Mouse (Mus musculus) CH12.LX (cell line): ENCODE data around the gene Igflr1. TPM values are rescaled to one million over a fixed set of nuclear protein-coding genes. Genes with fewer than 3 reads are reported as not detected.

Experiments used
- DNase-seq: peaks from one replicate; pipeline ENCODE4 v3.0.0-alpha.2; 2013; ENCODE audit errors: extremely low read depth
- H3K27ac ChIP-seq: 2 replicates; pipeline ENCODE4 v1.5.1; 2012; ENCODE audit warnings: low read depth, mild to moderate bottlenecking, control low read depth, moderate library complexity; ENCODE audit not compliant: insufficient read depth
- H3K27me3 ChIP-seq: replicated peaks from 2 replicates; pipeline ENCODE3; 2012; ENCODE audit warnings: inconsistent platforms
- H3K36me3 ChIP-seq, 2 experiments: replicated peaks in 1 of 2; 2 replicates each; pipeline versions ENCODE3 to v1.6.1; 2012; ENCODE audit warnings: inconsistent platforms in 1 of 2, low read length in 1 of 2, mild to moderate bottlenecking in 1 of 2, mixed read lengths in 1 of 2, moderate library complexity in 1 of 2; ENCODE audit not compliant: control insufficient read depth in 1 of 2, insufficient read depth in 1 of 2
- H3K4me1 ChIP-seq, 2 experiments: 2 replicates each; pipeline ENCODE4 v1.6.1; 2012; ENCODE audit warnings: inconsistent platforms in 1 of 2, moderate library complexity in 1 of 2; ENCODE audit not compliant: insufficient read depth in 2 of 2, control insufficient read depth in 1 of 2
- H3K4me2 ChIP-seq: 2 replicates; pipeline ENCODE4 v1.6.1; 2012; ENCODE audit warnings: low read depth, mild to moderate bottlenecking, control low read depth; ENCODE audit not compliant: poor library complexity, insufficient read depth, severe bottlenecking
- H3K4me3 ChIP-seq, 3 experiments: fragments of 150-350 bp in 1 of 3; sonication (generic) in 1 of 3; replicated peaks in 1 of 3; 2 replicates each; pipeline versions ENCODE3 to v1.5.1; 2011 to 2012; ENCODE audit warnings: low read depth in 2 of 3, low read length in 2 of 3, mild to moderate bottlenecking in 2 of 3, moderate library complexity in 2 of 3, control low read depth in 1 of 3, improper control_type of control experiment in 1 of 3, inconsistent platforms in 1 of 3, mixed read lengths in 1 of 3; ENCODE audit not compliant: poor library complexity in 1 of 3
- H3K79me2 ChIP-seq: replicated peaks from 2 replicates; pipeline ENCODE4 v1.6.1; 2012; ENCODE audit warnings: mild to moderate bottlenecking, moderate library complexity; ENCODE audit not compliant: control insufficient read depth, poor library complexity, insufficient read depth, severe bottlenecking; ENCODE audit errors: extremely low read depth
- H3K9ac ChIP-seq: 2 replicates; pipeline ENCODE4 v1.6.1; 2012; ENCODE audit warnings: low read depth, mild to moderate bottlenecking, control low read depth, moderate library complexity; ENCODE audit not compliant: insufficient read depth
- H3K9me3 ChIP-seq: replicated peaks from 2 replicates; pipeline ENCODE3; 2012; ENCODE audit warnings: low read length, inconsistent platforms, mixed read lengths
- BHLHE40 ChIP-seq: IDR thresholded peaks from 2 replicates; pipeline ENCODE4 v1.6.1; 2011; ENCODE audit warnings: mild to moderate bottlenecking, low read depth, low read length, improper control_type of control experiment
- CHD2 ChIP-seq: IDR thresholded peaks from 2 replicates; pipeline ENCODE4 v1.6.1; 2011; ENCODE audit warnings: low read length, improper control_type of control experiment
- CTCF ChIP-seq, 2 experiments: IDR thresholded peaks in 1 of 2; conservative IDR thresholded peaks in 1 of 2; 2 replicates each; pipeline ENCODE4 v1.5.1; 2011 to 2012; ENCODE audit warnings: low read depth in 2 of 2, low read length in 2 of 2, improper control_type of control experiment in 1 of 2, inconsistent platforms in 1 of 2, mild to moderate bottlenecking in 1 of 2, moderate library complexity in 1 of 2
- E2F4 ChIP-seq: IDR thresholded peaks from 2 replicates; pipeline ENCODE4 v1.6.1; 2011; ENCODE audit warnings: low read depth, low read length, improper control_type of control experiment; ENCODE audit not compliant: insufficient replicate concordance
- ELF1 ChIP-seq: IDR thresholded peaks from 2 replicates; pipeline ENCODE4 v1.6.1; 2014; ENCODE audit warnings: low read depth, mild to moderate bottlenecking, inconsistent platforms, low read length, improper control_type of control experiment
- EP300 ChIP-seq: IDR thresholded peaks from 2 replicates; pipeline ENCODE4 v1.6.1; 2011; ENCODE audit warnings: low read length, improper control_type of control experiment
- ETS1 ChIP-seq: conservative IDR thresholded peaks from 2 replicates; pipeline ENCODE4 v1.6.1; 2012; ENCODE audit warnings: low read depth, mild to moderate bottlenecking, inconsistent platforms, low read length, improper control_type of control experiment, moderate library complexity
- GABPA ChIP-seq: IDR thresholded peaks from 2 replicates; pipeline ENCODE4 v1.6.1; 2012; ENCODE audit warnings: low read depth, low read length, improper control_type of control experiment, inconsistent platforms; ENCODE audit not compliant: insufficient replicate concordance
- JUN ChIP-seq: IDR thresholded peaks from 2 replicates; pipeline ENCODE4 v1.6.1; 2011; ENCODE audit warnings: low read depth, mild to moderate bottlenecking, low read length, improper control_type of control experiment, moderate library complexity; ENCODE audit not compliant: insufficient read depth
- KAT2A ChIP-seq: IDR thresholded peaks from 2 replicates; pipeline ENCODE4 v1.6.1; 2012; ENCODE audit warnings: low read length, improper control_type of control experiment, inconsistent platforms; ENCODE audit not compliant: insufficient replicate concordance
- MAFK ChIP-seq: IDR thresholded peaks from 2 replicates; pipeline ENCODE4 v1.6.1; 2011; ENCODE audit warnings: low read length, improper control_type of control experiment; ENCODE audit not compliant: insufficient replicate concordance
- MAX ChIP-seq: IDR thresholded peaks from 2 replicates; pipeline ENCODE4 v1.6.1; 2011; ENCODE audit warnings: low read length, improper control_type of control experiment
- MAZ ChIP-seq: IDR thresholded peaks from 2 replicates; pipeline ENCODE4 v1.6.1; 2012; ENCODE audit warnings: low read depth, mild to moderate bottlenecking, inconsistent platforms, low read length, improper control_type of control experiment, moderate library complexity
- MEF2A ChIP-seq: IDR thresholded peaks from 2 replicates; pipeline ENCODE4 v1.6.1; 2014; ENCODE audit warnings: low read depth, mild to moderate bottlenecking, inconsistent platforms, low read length, improper control_type of control experiment, borderline replicate concordance
- MXI1 ChIP-seq: IDR thresholded peaks from 2 replicates; pipeline ENCODE4 v1.6.1; 2011; ENCODE audit warnings: mild to moderate bottlenecking, low read depth, low read length, improper control_type of control experiment
- MYC ChIP-seq: IDR thresholded peaks from 2 replicates; pipeline ENCODE4 v1.6.1; 2011; ENCODE audit warnings: low read depth, mild to moderate bottlenecking, improper control_type of control experiment, low read length
- NELFE ChIP-seq: IDR thresholded peaks from 2 replicates; pipeline ENCODE4 v1.6.1; 2011; ENCODE audit warnings: low read depth, low read length, improper control_type of control experiment
- NRF1 ChIP-seq: IDR thresholded peaks from 2 replicates; pipeline ENCODE4 v1.6.1; 2014; ENCODE audit warnings: low read depth, mild to moderate bottlenecking, inconsistent platforms, low read length, improper control_type of control experiment, moderate library complexity
- PAX5 ChIP-seq: IDR thresholded peaks from 2 replicates; pipeline ENCODE4 v1.6.1; 2012; ENCODE audit warnings: low read length, inconsistent platforms, mixed read lengths
- POLR2A ChIP-seq: IDR thresholded peaks from 2 replicates; pipeline ENCODE4 v1.6.1; 2011; ENCODE audit warnings: low read depth, mild to moderate bottlenecking, improper control_type of control experiment, low read length
- RAD21 ChIP-seq: IDR thresholded peaks from 2 replicates; pipeline ENCODE4 v1.6.1; 2011; ENCODE audit warnings: low read depth, mild to moderate bottlenecking, low read length, improper control_type of control experiment, moderate library complexity
- RCOR1 ChIP-seq: conservative IDR thresholded peaks from 2 replicates; pipeline ENCODE4 v1.6.1; 2012; ENCODE audit warnings: low read depth, mild to moderate bottlenecking, inconsistent platforms, low read length, improper control_type of control experiment
- SIN3A ChIP-seq: IDR thresholded peaks from 2 replicates; pipeline ENCODE4 v1.6.1; 2012; ENCODE audit warnings: low read length, improper control_type of control experiment, inconsistent platforms
- SMC3 ChIP-seq: IDR thresholded peaks from 2 replicates; pipeline ENCODE4 v1.6.1; 2011; ENCODE audit warnings: low read depth, low read length, improper control_type of control experiment
- TBP ChIP-seq: conservative IDR thresholded peaks from 2 replicates; pipeline ENCODE4 v1.6.1; 2011; ENCODE audit warnings: low read depth, low read length, improper control_type of control experiment
- TCF12 ChIP-seq: IDR thresholded peaks from 2 replicates; pipeline ENCODE4 v1.6.1; 2014; ENCODE audit warnings: low read depth, mild to moderate bottlenecking, inconsistent platforms, low read length, improper control_type of control experiment
- UBTF ChIP-seq: IDR thresholded peaks from 2 replicates; pipeline ENCODE4 v1.6.1; 2012; ENCODE audit warnings: low read depth, mild to moderate bottlenecking, inconsistent platforms, low read length, improper control_type of control experiment, moderate library complexity
- USF2 ChIP-seq: conservative IDR thresholded peaks from 2 replicates; pipeline ENCODE4 v1.6.1; 2011; ENCODE audit warnings: low read depth, low read length, improper control_type of control experiment
- ZC3H11A ChIP-seq: IDR thresholded peaks from 2 replicates; pipeline ENCODE4 v1.6.1; 2012; ENCODE audit warnings: low read depth, mild to moderate bottlenecking, inconsistent platforms, low read length, improper control_type of control experiment
- ZKSCAN1 ChIP-seq: IDR thresholded peaks from 2 replicates; pipeline ENCODE4 v1.6.1; 2012; ENCODE audit warnings: low read depth, inconsistent platforms, low read length, improper control_type of control experiment, borderline replicate concordance
- ZMIZ1 ChIP-seq: IDR thresholded peaks from 2 replicates; pipeline ENCODE4 v1.6.1; 2012; ENCODE audit warnings: low read depth, mild to moderate bottlenecking, inconsistent platforms, low read length, improper control_type of control experiment
- ZNF384 ChIP-seq: IDR thresholded peaks from 2 replicates; pipeline ENCODE4 v1.6.1; 2012; ENCODE audit warnings: low read depth, low read length, improper control_type of control experiment, inconsistent platforms
- dilution Hi-C: fragments of 300-500 bp; cut with MboI; formaldehyde crosslinking; loops from 2 replicates; pipeline ENCODE4 v1.14.3; 2020; ENCODE audit warnings: low sequenced_read_pairs; ENCODE audit not compliant: extremely low pct_unique_long_range_greater_than_20kb, extremely low pct_ligation_motif_present
- in situ Hi-C: fragments of 300-500 bp; cut with MboI; formaldehyde crosslinking; loops from 3 replicates; pipeline ENCODE4 v1.14.3; 2019; ENCODE audit warnings: low sequenced_read_pairs, low pct_ligation_motif_present, low pct_unique_long_range_greater_than_20kb, mixed read lengths
- polyA plus RNA-seq: library from polyadenylated mRNA; unstranded; fragments of >175 nt; gene quantifications from 2 replicates; pipeline ENCODE4 v1.2.1, GENCODE M21; 2012; ENCODE audit warnings: low read depth; ENCODE audit not compliant: insufficient read length
- total RNA-seq, 2 experiments: library from RNA; depleted of rRNA; stranded (reverse); fragments of 300-350 nt in 1 of 2; fragments of >200 nt in 1 of 2; gene quantifications; 2 replicates each; pipeline ENCODE4 v1.2.3; 2012 to 2014

The Igflr1 gene
- total and polyA plus RNA-seq, 3 experiments, result 1.3 TPM; not detected in 2

DNA sequence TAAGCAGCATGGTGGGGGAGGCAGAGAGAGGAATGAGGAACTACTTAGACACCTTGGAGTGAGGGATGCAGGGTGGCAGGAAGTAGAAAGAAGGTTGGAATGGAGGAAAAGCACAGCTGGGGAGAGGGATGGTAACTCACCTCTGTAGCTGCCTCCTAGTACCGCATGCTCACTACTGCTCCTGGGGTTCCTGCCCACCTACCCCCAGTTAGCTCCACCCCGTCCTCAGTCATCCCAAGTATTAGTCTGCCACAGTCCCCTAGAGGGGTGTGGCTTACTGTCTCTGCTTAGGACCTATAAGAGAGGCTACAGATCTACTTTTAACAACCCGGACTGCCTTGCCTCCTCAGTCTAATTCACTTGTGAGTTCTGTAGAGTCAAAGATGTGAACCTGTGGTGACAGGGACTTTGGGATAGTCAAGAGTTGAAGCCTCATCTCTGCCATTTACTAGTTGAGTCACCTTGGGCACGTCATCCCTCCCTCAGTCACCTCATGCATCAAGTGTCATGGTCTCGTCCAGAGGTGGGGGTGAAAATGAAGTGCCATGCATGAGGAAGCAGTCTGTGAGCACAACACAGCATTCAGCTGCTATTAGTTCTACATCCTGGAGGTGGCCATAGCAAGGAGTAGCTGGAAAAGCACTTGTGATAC is 27.7 kb downstream of the Igflr1 start (continued):
- TF ChIP-seq CTCF (conservative IDR thresholded peaks at IDR 0.05 in 1 of 2, IDR thresholded peaks at IDR 0.05 in 1 of 2; ENCODE audit: low read depth in 2 of 2, low read length in 2 of 2) (peak in 1 of 2 experiments; percentile 4; a peak in 1 of 4 replicates), MAX (peak; percentile 64; the same call in 1 of the 2 replicates), JUN (peak; percentile 46; the same call in 1 of the 2 replicates), KAT2A (no peak), E2F4 (no peak), RAD21 (no peak), ZMIZ1 (no peak)

GRCm38 (mm10) chr7:30593579-30594509 is 28.6 kb downstream of the Igflr1 start:
- peak; percentile 91 for DNase-seq
- Histone ChIP-seq H3K4me1 (peaks cover 16 to 46% of the 10 kb centered on the region in 2 experiments), H3K27ac (peak overlapping the region; percentile 100), H3K79me2 (peaks cover 33% of the 10 kb centered on the region), H3K36me3 (peaks cover 0 to 14% of the 10 kb centered on the region in 2 experiments), H3K4me2 (peak overlapping the region; percentile 93), H3K27me3 (no peaks in the 10 kb centered on the region), H3K4me3 (peak overlapping the region; percentile 84 to 93 (median 89)), H3K9ac (peak overlapping the region; percentile 74), H3K9me3 (no peaks in the 10 kb centered on the region)
- dilution Hi-C loops, result no loop called here
- in situ Hi-C loops, result no loop called here
- TF ChIP-seq SMC3 (no peak; the same call in 1 of the 2 replicates), ZC3H11A (no peak), MAZ (no peak; the same call in 1 of the 2 replicates), KAT2A (no peak), ETS1 (peak; percentile 67), ZNF384 (no peak), SIN3A (0 out of 2 replicates have a peak, but pooled peaks have one; percentile 60), ELF1 (no peak), USF2 (no peak; the same call in 1 of the 2 replicates), UBTF (no peak), CHD2 (peak; percentile 74), MEF2A (peak; percentile 47), NELFE (peak; percentile 45; the same call in 1 of the 2 replicates), RCOR1 (peak; percentile 58; the same call in 1 of the 2 replicates), JUN (peak; percentile 91), ZMIZ1 (no peak; the same call in none of the 2 replicates), MYC (peak; percentile 77), ZKSCAN1 (no peak), CTCF (conservative IDR thresholded peaks at IDR 0.05 in 1 of 2, IDR thresholded peaks at IDR 0.05 in 1 of 2; ENCODE audit: low read depth in 2 of 2, low read length in 2 of 2) (no peak), TBP (peak; percentile 84), NRF1 (no peak), PAX5 (no peak), EP300 (peak; percentile 97), E2F4 (no peak), MAFK (no peak; the same call in 1 of the 2 replicates), MXI1 (peak; percentile 11; the same call in 1 of the 2 replicates), GABPA (no peak), BHLHE40 (peak; percentile 60), TCF12 (peak; percentile 59; the same call in 1 of the 2 replicates), MAX (no peak; the same call in 1 of the 2 replicates), POLR2A (peak; percentile 72)
